Mouse (Mus musculus) myocyte (in vitro differentiated cells): Measurements from ENCODE around the gene Dusp19.

Experiments used
- CEBPB ChIP-seq: IDR thresholded peaks from 2 replicates; pipeline ENCODE4 v1.6.1; 2011; ENCODE audit warnings: mild to moderate bottlenecking, moderate library complexity; ENCODE audit not compliant: poor library complexity, insufficient read depth, severe bottlenecking
- E2F4 ChIP-seq: IDR thresholded peaks from one replicate; pipeline ENCODE4 v1.6.1; 2011; ENCODE audit warnings: mild to moderate bottlenecking, control low read depth, moderate library complexity; ENCODE audit not compliant: insufficient read depth
- MAX ChIP-seq: IDR thresholded peaks from one replicate; pipeline ENCODE4 v1.6.1; 2011; ENCODE audit warnings: low read depth, mild to moderate bottlenecking, control low read depth
- MYOG ChIP-seq, 3 experiments: IDR thresholded peaks; one replicate each; pipeline ENCODE4 v1.6.1; 2011; ENCODE audit warnings: control low read depth in 2 of 3, low read depth in 2 of 3, mild to moderate bottlenecking in 2 of 3; ENCODE audit not compliant: insufficient read length in 2 of 3, control insufficient read depth in 1 of 3, insufficient read depth in 1 of 3
- POLR2A ChIP-seq: IDR thresholded peaks from one replicate; pipeline ENCODE4 v1.6.1; 2011; ENCODE audit warnings: low read depth, mild to moderate bottlenecking, control low read depth, moderate library complexity; ENCODE audit not compliant: insufficient read length
- POLR2AphosphoS2 ChIP-seq: IDR thresholded peaks from one replicate; pipeline ENCODE4 v1.6.1; 2011; ENCODE audit warnings: low read depth, control low read depth; ENCODE audit not compliant: insufficient read length
- REST ChIP-seq: IDR thresholded peaks from one replicate; pipeline ENCODE4 v1.6.1; 2011; ENCODE audit warnings: mild to moderate bottlenecking, control low read depth, moderate library complexity; ENCODE audit not compliant: insufficient read depth, insufficient read length
- SRF ChIP-seq: IDR thresholded peaks from one replicate; pipeline ENCODE4 v1.6.1; 2011; ENCODE audit warnings: low read depth; ENCODE audit not compliant: control insufficient read depth, insufficient read length
- TCF12 ChIP-seq: IDR thresholded peaks from one replicate; pipeline ENCODE4 v1.6.1; 2011; ENCODE audit warnings: mild to moderate bottlenecking, control low read depth; ENCODE audit not compliant: poor library complexity, insufficient read depth, severe bottlenecking
- TCF3 ChIP-seq: IDR thresholded peaks from one replicate; pipeline ENCODE4 v1.6.1; 2011; ENCODE audit warnings: low read depth, control low read depth; ENCODE audit not compliant: insufficient read length
- USF1 ChIP-seq: IDR thresholded peaks from one replicate; pipeline ENCODE4 v1.6.1; 2011; ENCODE audit warnings: low read depth, mild to moderate bottlenecking, control low read depth, moderate library complexity

GRCm38 (mm10) chr2:80639398-80639797 lies 22.6 kb downstream of the Dusp19 start:
- no peak for TF ChIP-seq POLR2A
- no peak for TF ChIP-seq E2F4
- TF ChIP-seq TCF3 = no peak
- no peak for TF ChIP-seq TCF12
- no peak for TF ChIP-seq REST
- TF ChIP-seq SRF = no peak
- TF ChIP-seq POLR2AphosphoS2 = no peak
- TF ChIP-seq MAX = no peak
- TF ChIP-seq MYOG (IDR thresholded peaks at IDR 0.05; ENCODE audit: control insufficient read depth in 1 of 3, insufficient read depth in 1 of 3, insufficient read length in 2 of 3, low read depth in 2 of 3) = no peak
- no peak for TF ChIP-seq USF1
- no peak for TF ChIP-seq CEBPB
